Mouse (Mus musculus): ENCODE results near the gene Col4a3bp.

- TF ChIP-seq MAX (IDR thresholded peaks at IDR 0.05) (no peak), MYOG (IDR thresholded peaks at IDR 0.05; ENCODE audit: control insufficient read depth, extremely low read depth, insufficient read length) (no peak)
These were observed 1.0 kb upstream of the Col4a3bp start for GRCm38 (mm10) chr13:96541381-96541780.
